In genomic region chr9:29802990-29803737, GRCm38 (mm10) we compare ENCODE assay signal across 10 mouse cellular contexts.
DNase-seq lines count a peak whose midpoint lies in the region; ATAC-seq lines count a peak whose summit lies in the region.
"Had no signal": no experiment of that assay in that cellular context is flagged by ENCODE, and none has a peak within 500 bp of the region (broad histone marks: within the 10 kb centered on the region; RNA-seq: fewer than 3 reads in every experiment).

No protein-coding gene starts in this region.

- H3K9ac ChIP-seq in kidney, embryonic 14.5 days (ENCODE audit: low read depth, low read length) = no peak overlapping the region
- H3K9ac ChIP-seq in hindbrain, embryonic 14.5 days = 0 out of 2 replicates have a peak overlapping the region, but pooled peaks have one; percentile 21
- H3K9ac ChIP-seq: stomach, embryonic 15.5 days had no signal

- no peaks in the 10 kb centered on the region; the same call in 1 of the 2 replicates for H3K4me1 ChIP-seq in kidney, embryonic 14.5 days (ENCODE audit: control insufficient read depth, insufficient read depth, low read length)
- H3K4me1 ChIP-seq in hindbrain, embryonic 14.5 days (replicated peaks; ENCODE audit: control insufficient read depth, insufficient read depth, low read length) = peaks cover 19% of the 10 kb centered on the region
- H3K4me1 ChIP-seq: stomach, embryonic 15.5 days had no signal

- H3K9me3 ChIP-seq in kidney, embryonic 14.5 days (ENCODE audit: control insufficient read depth, low read length) = no peaks in the 10 kb centered on the region
- H3K9me3 ChIP-seq in hindbrain, embryonic 14.5 days (ENCODE audit: control insufficient read depth, low read length) = no peaks in the 10 kb centered on the region
- H3K9me3 ChIP-seq: stomach, embryonic 15.5 days had no signal

- H3K27me3 ChIP-seq in kidney, embryonic 14.5 days (ENCODE audit: control insufficient read depth, insufficient read depth, low read length) = no peaks in the 10 kb centered on the region
- no peaks in the 10 kb centered on the region for H3K27me3 ChIP-seq in hindbrain, embryonic 14.5 days (ENCODE audit: control insufficient read depth, insufficient read depth, low read length)
- H3K27me3 ChIP-seq: CH12.LX; stomach, embryonic 15.5 days had no signal

- ATAC-seq in kidney, embryonic 14.5 days (ENCODE audit: low FRiP score, low TSS enrichment) = no peak
- ATAC-seq in hindbrain, embryonic 14.5 days (ENCODE audit: low FRiP score) = peak; percentile 82
- ATAC-seq in megakaryocyte, adult 5-6 weeks (ENCODE audit: poor library complexity, severe bottlenecking) = peak; percentile 52

- H3K4me3 ChIP-seq in kidney, embryonic 14.5 days (ENCODE audit: low read length) = no peak overlapping the region
- H3K4me3 ChIP-seq in hindbrain, embryonic 14.5 days (replicated peaks; ENCODE audit: low read length) = no peak overlapping the region
- H3K4me3 ChIP-seq: stomach, embryonic 15.5 days had no signal

- H3K4me2 ChIP-seq in kidney, embryonic 14.5 days (replicated peaks; ENCODE audit: low read depth, low read length) = peak overlapping the region; percentile 17; the same call in 1 of the 2 replicates
- H3K4me2 ChIP-seq in hindbrain, embryonic 14.5 days (replicated peaks) = peak overlapping the region; percentile 19; the same call in 1 of the 2 replicates
- H3K4me2 ChIP-seq: stomach, embryonic 15.5 days had no signal

- H3K27ac ChIP-seq in kidney, embryonic 14.5 days (ENCODE audit: low read depth, low read length) = no peak overlapping the region
- peak overlapping the region; percentile 85 for H3K27ac ChIP-seq in hindbrain, embryonic 14.5 days
- H3K27ac ChIP-seq: stomach, embryonic 15.5 days had no signal

- no peaks in the 10 kb centered on the region for H3K36me3 ChIP-seq in kidney, embryonic 14.5 days (ENCODE audit: control insufficient read depth, insufficient read depth, low read length)
- H3K36me3 ChIP-seq in hindbrain, embryonic 14.5 days (replicated peaks; ENCODE audit: control insufficient read depth, insufficient read depth) = no peaks in the 10 kb centered on the region
- H3K36me3 ChIP-seq: stomach, embryonic 15.5 days had no signal

- WGBS in kidney, embryonic 14.5 days = 34% methylated on average over 12 of the region's 12 CpGs
- 23% methylated on average over 12 of the region's 12 CpGs for WGBS in hindbrain, embryonic 14.5 days

- DNase-seq in kidney, postnatal 14 days = no peak
- peak; percentile 74 for DNase-seq in hindbrain, embryonic 14.5 days (ENCODE audit: low spot score)
- peak; percentile 51 to 78 for DNase-seq in right cerebral cortex, postnatal 36 days (ENCODE audit: low spot score in 2 of 2)
- DNase-seq in lung, adult 18-20 months = no peak
- no peak for DNase-seq in cerebellum, adult 11-12 months
- no peak for DNase-seq in cerebellum, adult 8-10 months

Comparison
In these comparisons a context has a peak if more than half of its experiments do, and no peak if none do; other contexts are left out.
1. DNase-seq: peak in hindbrain, embryonic 14.5 days (single experiment) and right cerebral cortex, postnatal 36 days (2 of 2); none in kidney, postnatal 14 days (single experiment), lung, adult 18-20 months (0 of 2), cerebellum, adult 11-12 months (single experiment) and cerebellum, adult 8-10 months (single experiment).